In genomic region chrX:106135916-106136575, GRCm38 (mm10) we compare ENCODE assay signal across 9 mouse cellular contexts. TPM values are rescaled to one million over a fixed set of nuclear protein-coding genes. Genes with fewer than 3 reads are reported as not detected.
DNase-seq lines count a peak whose midpoint lies in the region; ATAC-seq and TF ChIP-seq lines count a peak whose summit lies in the region.
"Had no signal": no experiment of that assay in that cellular context is flagged by ENCODE, and none has a peak within 500 bp of the region (broad histone marks: within the 10 kb centered on the region; RNA-seq: fewer than 3 reads in every experiment).

No protein-coding gene starts in this region.

- no peak overlapping the region for H3K27ac ChIP-seq in limb, embryonic 14.5 days (replicated peaks; ENCODE audit: low read depth, low read length)
- H3K27ac ChIP-seq in limb, embryonic 10.5 days, result no peak overlapping the region
- no peak overlapping the region for H3K27ac ChIP-seq in heart, postnatal 0 days (ENCODE audit: low read depth)
- H3K27ac ChIP-seq: lung, embryonic 15.5 days had no signal

- no peak for DNase-seq in limb, embryonic 14.5 days (ENCODE audit: low spot score)
- no peak for DNase-seq in limb, embryonic 10.5 days (ENCODE audit: low spot score)
- peak; percentile 64 for DNase-seq in MEL-GATA-1-ER (ENCODE audit: extremely low read depth, low read depth)
- peak; percentile 8 for DNase-seq in heart, postnatal 0 days (ENCODE audit: low spot score)
- peak; percentile 39 for DNase-seq in naive thymus-derived CD4-positive, alpha-beta T cell, adult 2 months (ENCODE audit: low read depth)
- DNase-seq in left cerebral cortex, adult 18-20 months (ENCODE audit: low spot score in 2 of 2), result no peak
- DNase-seq in cerebellum, adult 11-12 months, result no peak
- DNase-seq in layer of hippocampus, adult 18-20 months (ENCODE audit: low spot score in 2 of 2), result no peak

- H3K27me3 ChIP-seq in limb, embryonic 14.5 days (ENCODE audit: control insufficient read depth, insufficient read depth, low read length), result no peaks in the 10 kb centered on the region
- peaks cover 45% of the 10 kb centered on the region for H3K27me3 ChIP-seq in limb, embryonic 10.5 days (ENCODE audit: low read depth, poor library complexity, severe bottlenecking)
- H3K27me3 ChIP-seq in heart, postnatal 0 days (ENCODE audit: control insufficient read depth, insufficient read depth, low read length), result no peaks in the 10 kb centered on the region
- H3K27me3 ChIP-seq: lung, embryonic 15.5 days had no signal

- TF ChIP-seq POLR2A in limb, embryonic 14.5 days (IDR thresholded peaks at IDR 0.05; ENCODE audit: borderline replicate concordance, extremely low read depth, insufficient read depth, insufficient read length), result no peak

- no peaks in the 10 kb centered on the region for H3K4me1 ChIP-seq in limb, embryonic 14.5 days (ENCODE audit: control insufficient read depth, insufficient read depth, low read length)
- H3K4me1 ChIP-seq in limb, embryonic 10.5 days, result no peaks in the 10 kb centered on the region
- no peaks in the 10 kb centered on the region for H3K4me1 ChIP-seq in heart, postnatal 0 days (ENCODE audit: control insufficient read depth, insufficient read depth)
- H3K4me1 ChIP-seq: lung, embryonic 15.5 days had no signal

- no peaks in the 10 kb centered on the region for H3K9me3 ChIP-seq in limb, embryonic 14.5 days (ENCODE audit: control insufficient read depth, low read length)
- H3K9me3 ChIP-seq in limb, embryonic 10.5 days (replicated peaks), result no peaks in the 10 kb centered on the region
- no peaks in the 10 kb centered on the region for H3K9me3 ChIP-seq in heart, postnatal 0 days (replicated peaks; ENCODE audit: control insufficient read depth, low read length)
- H3K9me3 ChIP-seq: lung, embryonic 15.5 days had no signal

- H3K36me3 ChIP-seq in limb, embryonic 14.5 days (ENCODE audit: control insufficient read depth, insufficient read depth, low read length), result no peaks in the 10 kb centered on the region
- H3K36me3 ChIP-seq in limb, embryonic 10.5 days, result no peaks in the 10 kb centered on the region
- no peaks in the 10 kb centered on the region for H3K36me3 ChIP-seq in heart, postnatal 0 days (replicated peaks; ENCODE audit: control insufficient read depth, insufficient read depth, low read length)
- H3K36me3 ChIP-seq: lung, embryonic 15.5 days had no signal

- 57% methylated on average over 12 of the region's 12 CpGs for WGBS in limb, embryonic 14.5 days
- WGBS in limb, embryonic 10.5 days, result 64% methylated on average over 12 of the region's 12 CpGs
- 29% methylated on average over 12 of the region's 12 CpGs for WGBS in heart, postnatal 0 days

- H3K9ac ChIP-seq in limb, embryonic 14.5 days (ENCODE audit: low read depth, low read length, severe bottlenecking), result no peak overlapping the region
- H3K9ac ChIP-seq in heart, postnatal 0 days (replicated peaks; ENCODE audit: low read depth, low read length), result no peak overlapping the region
- H3K9ac ChIP-seq: lung, embryonic 15.5 days had no signal

- no peak for TF ChIP-seq CTCF in heart, postnatal 0 days (IDR thresholded peaks at IDR 0.05; ENCODE audit: low read depth)

- no peak for TF ChIP-seq EP300 in heart, postnatal 0 days (IDR thresholded peaks at IDR 0.05; ENCODE audit: low read depth)

- ATAC-seq in limb, embryonic 14.5 days (ENCODE audit: low FRiP score, low read depth), result peak; percentile 71; the same call in 1 of the 2 replicates
- ATAC-seq in heart, postnatal 0 days (ENCODE audit: insufficient read depth, low read depth), result peak; percentile 27; the same call in 1 of the 2 replicates

- H3K4me3 ChIP-seq in limb, embryonic 14.5 days (replicated peaks; ENCODE audit: low read length), result no peak overlapping the region
- no peak overlapping the region for H3K4me3 ChIP-seq in limb, embryonic 10.5 days
- H3K4me3 ChIP-seq in heart, postnatal 0 days (ENCODE audit: low read depth, low read length), result no peak overlapping the region
- H3K4me3 ChIP-seq: lung, embryonic 15.5 days had no signal

- H3K4me2 ChIP-seq in limb, embryonic 14.5 days (replicated peaks; ENCODE audit: low read depth, low read length, severe bottlenecking), result no peak overlapping the region
- peak overlapping the region; percentile 37; the same call in 1 of the 2 replicates for H3K4me2 ChIP-seq in heart, postnatal 0 days (ENCODE audit: low read depth, low read length)
- H3K4me2 ChIP-seq: lung, embryonic 15.5 days had no signal

RNA-seq across cellular contexts. Expression of gene Tlr13, which starts 7.0 kb away (rescaled TPM):
- polyA plus RNA-seq in limb, embryonic 14.5 days (2012; rRNA removed), result 0.68 and 0.84 TPM in 2 replicates
- 0.76 and 1.2 TPM in 2 replicates for polyA plus RNA-seq in limb, embryonic 14.5 days (2014; fragmentation: Nextera tagmentation; extraction: Ambion mirVana)
- polyA plus RNA-seq in limb, embryonic 10.5 days (2016; fragmentation: Nextera tagmentation; extraction: Ambion mirVana), result 0.04 and 0.06 TPM in 2 replicates
- total RNA-seq in heart, postnatal 0 days (2014; rRNA removed; ENCODE audit: low replicate concordance), result 1.0 and 1.1 TPM in 2 replicates
- 0.40 and 0.43 TPM in 2 replicates for polyA plus RNA-seq in heart, postnatal 0 days (2015; fragmentation: Nextera tagmentation; extraction: Ambion mirVana)
- total RNA-seq in left cerebral cortex, adult 18-20 months (2021), result 1 to 10 TPM in 1 of 2 experiments, under 1 TPM in 1; 1.00 to 1.2 TPM
- 1 to 10 TPM; 1.4 to 1.6 TPM for total RNA-seq in layer of hippocampus, adult 18-20 months (2021)

RNA-seq across cellular contexts. Expression of gene Pgk1, which starts 50.9 kb away (rescaled TPM):
- polyA plus RNA-seq in limb, embryonic 14.5 days (2012; rRNA removed), result 329 and 352 TPM in 2 replicates
- polyA plus RNA-seq in limb, embryonic 14.5 days (2014; fragmentation: Nextera tagmentation; extraction: Ambion mirVana), result 312 and 332 TPM in 2 replicates
- polyA plus RNA-seq in limb, embryonic 10.5 days (2016; fragmentation: Nextera tagmentation; extraction: Ambion mirVana), result 468 and 544 TPM in 2 replicates
- total RNA-seq in heart, postnatal 0 days (2014; rRNA removed; ENCODE audit: low replicate concordance), result 801 and 911 TPM in 2 replicates
- polyA plus RNA-seq in heart, postnatal 0 days (2015; fragmentation: Nextera tagmentation; extraction: Ambion mirVana), result 452 and 485 TPM in 2 replicates
- 100 to 1,000 TPM; 472 to 481 TPM for total RNA-seq in left cerebral cortex, adult 18-20 months (2021)
- total RNA-seq in layer of hippocampus, adult 18-20 months (2021), result 100 to 1,000 TPM; 432 to 469 TPM

Comparison
In these comparisons a context has a peak if more than half of its experiments do, and no peak if none do; other contexts are left out.
1. DNase-seq: peak in MEL-GATA-1-ER (single experiment), heart, postnatal 0 days (single experiment) and naive thymus-derived CD4-positive, alpha-beta T cell, adult 2 months (single experiment); none in limb, embryonic 14.5 days (single experiment), limb, embryonic 10.5 days (single experiment), left cerebral cortex, adult 18-20 months (0 of 2), cerebellum, adult 11-12 months (single experiment) and layer of hippocampus, adult 18-20 months (0 of 2).